18 mouse cellular contexts compared by ENCODE assay signal in the genomic region with DNA sequence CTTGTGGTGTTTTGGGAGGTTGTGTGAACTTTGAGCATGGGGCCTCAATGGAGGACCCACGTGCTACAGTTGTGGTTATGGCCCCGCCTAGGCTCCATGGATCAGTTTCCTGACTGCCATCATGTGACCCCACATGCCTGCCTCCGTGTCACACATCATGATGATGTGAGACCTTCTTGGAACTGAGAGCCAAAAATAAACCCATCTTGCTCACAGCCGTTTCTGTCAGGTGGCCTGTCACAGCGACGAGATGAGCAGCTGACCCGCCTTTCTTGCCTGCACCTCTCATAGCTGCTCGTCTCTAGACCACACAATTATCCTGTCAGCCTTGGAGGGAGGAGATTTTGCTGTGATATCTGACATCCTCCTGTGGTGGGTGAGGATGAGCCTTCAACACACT.
A peak's percentile ranks its signal among the peaks of the same experiment; 100 is the strongest.
DNase-seq lines count a peak whose midpoint lies in the region; ATAC-seq and TF ChIP-seq lines count a peak whose summit lies in the region.
"Had no signal": no experiment of that assay in that cellular context is flagged by ENCODE, and none has a peak within 500 bp of the region (broad histone marks: within the 10 kb centered on the region; RNA-seq: fewer than 3 reads in every experiment).

No protein-coding gene starts in this region.

- 33% methylated on average over 8 of the region's 8 CpGs for WGBS in heart, embryonic 14.5 days
- 6% methylated on average over 8 of the region's 8 CpGs for WGBS in thymus, adult 2 months
- 84% methylated on average over 8 of the region's 8 CpGs for WGBS in midbrain, postnatal 0 days

- intact Hi-C loops in heart, postnatal 25 days (cut with DNase I): no loop called here

- TF ChIP-seq POLR2A in thymus, adult 2 months (IDR thresholded peaks at IDR 0.05; ENCODE audit: control insufficient read depth, extremely low read depth, insufficient read depth, low read length, poor library complexity): no peak

- DNase-seq in heart, postnatal 25 days (ENCODE audit: low spot score): no peak
- DNase-seq in CD4-positive, CD25-positive, alpha-beta regulatory T cell, adult 2 months (ENCODE audit: low read depth, low spot score): peak; percentile 73
- DNase-seq in brain, adult 2 months (ENCODE audit: low read depth, low spot score): peak; percentile 46
- DNase-seq in thymus, adult 2 months: peak; percentile 28
- DNase-seq in midbrain, postnatal 0 days (ENCODE audit: low spot score): no peak
- DNase-seq in adrenal gland, postnatal 10 days: no peak
- no peak for DNase-seq in yolk sac, embryonic 10.5 days (ENCODE audit: low spot score)
- DNase-seq: B cell, adult 2 months; cerebellum, postnatal 14 days; heart, adult 11 months; kidney, adult 11 months; kidney, postnatal 25 days; right cerebral cortex, postnatal 25 days had no signal

- no peak overlapping the region for H3K9ac ChIP-seq in heart, embryonic 14.5 days (ENCODE audit: low read length)
- no peak overlapping the region for H3K9ac ChIP-seq in midbrain, postnatal 0 days (replicated peaks; ENCODE audit: low read length, poor library complexity, severe bottlenecking)
- H3K9ac ChIP-seq: embryonic facial prominence, embryonic 12.5 days; hindbrain, embryonic 13.5 days; lung, embryonic 15.5 days had no signal

- 0 out of 2 replicates have a peak, but pooled peaks have one; percentile 29 for ATAC-seq in heart, embryonic 14.5 days (ENCODE audit: insufficient number of reproducible peaks, insufficient read depth, low FRiP score, low read depth)
- ATAC-seq in midbrain, postnatal 0 days (ENCODE audit: low FRiP score): no peak

- H3K27me3 ChIP-seq in heart, embryonic 14.5 days (ENCODE audit: control insufficient read depth, insufficient read depth, low read length): no peaks in the 10 kb centered on the region
- H3K27me3 ChIP-seq in thymus, adult 2 months (ENCODE audit: control insufficient read depth, insufficient read depth, low read length): no peaks in the 10 kb centered on the region
- H3K27me3 ChIP-seq in midbrain, postnatal 0 days (ENCODE audit: insufficient read depth, low read length): no peaks in the 10 kb centered on the region
- H3K27me3 ChIP-seq: embryonic facial prominence, embryonic 12.5 days; hindbrain, embryonic 13.5 days; lung, embryonic 15.5 days had no signal

- H3K36me3 ChIP-seq in heart, embryonic 14.5 days (ENCODE audit: control insufficient read depth, insufficient read depth, low read length): no peaks in the 10 kb centered on the region
- H3K36me3 ChIP-seq in thymus, adult 2 months (ENCODE audit: control insufficient read depth, insufficient read depth, low read length): no peaks in the 10 kb centered on the region
- no peaks in the 10 kb centered on the region for H3K36me3 ChIP-seq in midbrain, postnatal 0 days (ENCODE audit: insufficient read depth, low read length)
- H3K36me3 ChIP-seq: embryonic facial prominence, embryonic 12.5 days; forebrain, embryonic 10.5 days; hindbrain, embryonic 13.5 days; lung, embryonic 15.5 days had no signal

- 0 out of 2 replicates have a peak, but pooled peaks cover 3% of the 10 kb centered on the region for H3K9me3 ChIP-seq in heart, embryonic 14.5 days (ENCODE audit: control insufficient read depth, low read length)
- no peaks in the 10 kb centered on the region for H3K9me3 ChIP-seq in midbrain, postnatal 0 days (ENCODE audit: low read length)
- H3K9me3 ChIP-seq: embryonic facial prominence, embryonic 12.5 days; forebrain, embryonic 10.5 days; hindbrain, embryonic 13.5 days; lung, embryonic 15.5 days had no signal

- peaks cover 24% of the 10 kb centered on the region in 2 experiments for H3K4me1 ChIP-seq in heart, embryonic 14.5 days (ENCODE audit: control insufficient read depth in 2 of 2, insufficient read depth in 2 of 2, low read length in 2 of 2)
- H3K4me1 ChIP-seq in thymus, adult 2 months (replicated peaks; ENCODE audit: control insufficient read depth, insufficient read depth, low read length): peaks cover 18% of the 10 kb centered on the region
- no peaks in the 10 kb centered on the region for H3K4me1 ChIP-seq in midbrain, postnatal 0 days (ENCODE audit: insufficient read depth, low read length)
- H3K4me1 ChIP-seq: embryonic facial prominence, embryonic 12.5 days; lung, embryonic 15.5 days had no signal

- no peak overlapping the region for H3K4me3 ChIP-seq in heart, embryonic 14.5 days (ENCODE audit: control insufficient read depth in 1 of 2, insufficient read depth in 1 of 2, low read depth in 1 of 2, low read length in 2 of 2)
- H3K4me3 ChIP-seq in thymus, adult 2 months (ENCODE audit: control insufficient read depth, insufficient read depth, low read length): no peak overlapping the region
- H3K4me3 ChIP-seq in midbrain, postnatal 0 days (ENCODE audit: low read depth, low read length): no peak overlapping the region
- H3K4me3 ChIP-seq: embryonic facial prominence, embryonic 12.5 days; forebrain, embryonic 10.5 days; hindbrain, embryonic 13.5 days; lung, embryonic 15.5 days had no signal

- no peak for TF ChIP-seq CTCF in thymus, adult 2 months (IDR thresholded peaks at IDR 0.05; ENCODE audit: borderline replicate concordance, control insufficient read depth, extremely low read depth, insufficient read depth, low read length, poor library complexity)
- no peak for TF ChIP-seq CTCF in midbrain, postnatal 0 days (IDR thresholded peaks at IDR 0.05)

- no peak overlapping the region for H3K27ac ChIP-seq in heart, embryonic 14.5 days (replicated peaks in 1 of 2; ENCODE audit: control insufficient read depth in 1 of 2, insufficient read depth in 1 of 2, low read depth in 2 of 2, low read length in 2 of 2)
- peak overlapping the region; percentile 36 for H3K27ac ChIP-seq in thymus, adult 2 months (ENCODE audit: control insufficient read depth, insufficient read depth, low read length)
- H3K27ac ChIP-seq in midbrain, postnatal 0 days (ENCODE audit: low read depth, low read length): no peak overlapping the region
- H3K27ac ChIP-seq: embryonic facial prominence, embryonic 12.5 days; forebrain, embryonic 10.5 days; hindbrain, embryonic 13.5 days; lung, embryonic 15.5 days had no signal

- H3K4me2 ChIP-seq in heart, embryonic 14.5 days (ENCODE audit: low read length): no peak overlapping the region
- H3K4me2 ChIP-seq in midbrain, postnatal 0 days (ENCODE audit: low read depth, low read length, poor library complexity, severe bottlenecking): no peak overlapping the region
- H3K4me2 ChIP-seq: embryonic facial prominence, embryonic 12.5 days; hindbrain, embryonic 13.5 days; lung, embryonic 15.5 days had no signal

Comparison
In these comparisons a context has a peak if more than half of its experiments do, and no peak if none do; other contexts are left out.
1. DNase-seq: peak in CD4-positive, CD25-positive, alpha-beta regulatory T cell, adult 2 months (single experiment), brain, adult 2 months (single experiment) and thymus, adult 2 months (single experiment); none in heart, postnatal 25 days (single experiment), midbrain, postnatal 0 days (single experiment), adrenal gland, postnatal 10 days (single experiment) and yolk sac, embryonic 10.5 days (single experiment).